Mouse (Mus musculus): ENCODE data around the gene Cyba. TPM values are rescaled to one million over a fixed set of nuclear protein-coding genes. Genes with fewer than 3 reads are reported as not detected.

The Cyba gene
- polyA plus RNA-seq, 1 experiment from 2014 or later, result 320 TPM

DNA sequence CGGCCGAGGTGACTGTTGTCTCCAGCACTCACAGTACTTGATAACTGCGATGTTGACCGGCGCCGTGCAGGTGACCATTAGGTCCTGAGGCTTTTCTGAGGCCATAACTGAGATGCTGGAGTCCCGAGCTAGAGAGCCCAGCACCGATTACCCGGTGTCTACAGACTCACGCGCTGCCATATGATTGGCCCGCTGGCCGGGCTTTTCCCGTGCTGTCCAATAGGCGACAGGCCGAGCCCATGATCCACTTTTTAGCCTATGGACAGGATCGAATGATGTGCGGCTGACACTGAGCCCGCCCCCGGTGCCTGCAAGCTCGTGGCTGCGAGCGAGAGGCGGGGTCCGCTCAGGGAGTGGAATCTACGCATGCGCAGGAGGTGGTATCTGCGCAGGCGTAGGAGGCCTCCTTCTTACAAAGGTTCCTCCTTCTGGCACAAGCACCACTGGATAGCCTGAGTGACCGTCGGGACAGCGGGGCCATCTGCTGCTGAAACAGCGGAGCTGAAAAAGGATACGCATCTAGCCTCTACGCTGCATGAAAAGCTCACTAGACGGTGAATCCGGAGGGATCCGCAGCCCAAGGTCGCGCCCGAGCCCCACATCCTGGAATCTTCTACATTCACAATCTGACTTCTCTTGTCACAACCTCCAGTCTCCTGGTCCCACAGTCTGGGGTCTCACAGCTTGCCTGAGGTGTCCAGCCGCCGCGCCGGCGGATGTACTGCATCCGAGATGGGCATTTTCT, 10.7 kb upstream of the Cyba start, which contains the start of gene Mvd:
TSS of gene Mvd (minus strand) at position 161 of the 745 bp plus-strand sequence.
- H3K4me2 ChIP-seq, result peak within 1 kb of the TSS; percentile 91
- peak within 1 kb of the TSS; percentile 99 for H3K27ac ChIP-seq
- ATAC-seq (replicated peaks; ENCODE audit: low FRiP score), result peak; percentile 98
- no peaks in the 10 kb centered on the region for H3K9me3 ChIP-seq (replicated peaks)
- peak within 1 kb of the TSS; percentile 63 for H3K4me3 ChIP-seq (replicated peaks)
- peaks cover 11% of the 10 kb centered on the region for H3K36me3 ChIP-seq
- under 1% methylated on average over 47 of the region's 47 CpGs for WGBS
- H3K27me3 ChIP-seq, result no peaks in the 10 kb centered on the region
- peaks cover 34% of the 10 kb centered on the region for H3K4me1 ChIP-seq
- H3K9ac ChIP-seq, result peak within 1 kb of the TSS; percentile 73

DNA sequence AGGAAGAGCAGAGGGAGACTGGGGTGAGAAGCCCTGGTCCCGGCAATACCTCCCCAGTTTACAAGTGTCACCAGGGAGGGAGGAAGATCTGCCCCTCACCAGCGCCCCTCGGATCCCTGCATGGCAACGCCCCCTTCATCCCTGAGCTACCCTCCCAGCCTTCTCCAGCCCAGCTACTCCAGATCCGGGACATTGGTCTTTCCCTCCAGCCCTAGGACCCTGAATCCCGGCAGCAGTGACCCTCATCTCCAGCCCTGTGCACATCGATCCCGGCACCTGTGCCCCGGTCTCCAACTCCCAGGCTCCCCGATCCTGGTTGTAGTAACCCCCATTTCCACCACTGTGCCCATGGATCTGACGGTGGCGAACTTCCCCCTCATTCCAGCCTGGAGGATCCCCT, 10.1 kb upstream of the Cyba start:
- peak overlapping the region; percentile 63 for H3K4me3 ChIP-seq (replicated peaks)
- peak overlapping the region; percentile 91 for H3K4me2 ChIP-seq
- H3K27ac ChIP-seq, result peak overlapping the region; percentile 80
- peak; percentile 2 for ATAC-seq (replicated peaks; ENCODE audit: low FRiP score)
- no peaks in the 10 kb centered on the region for H3K27me3 ChIP-seq
- peak overlapping the region; percentile 65 for H3K9ac ChIP-seq
- no peaks in the 10 kb centered on the region for H3K9me3 ChIP-seq (replicated peaks)
- H3K4me1 ChIP-seq, result peaks cover 40% of the 10 kb centered on the region
- 1% methylated on average over 12 of the region's 12 CpGs for WGBS
- peaks cover 17% of the 10 kb centered on the region for H3K36me3 ChIP-seq

DNA sequence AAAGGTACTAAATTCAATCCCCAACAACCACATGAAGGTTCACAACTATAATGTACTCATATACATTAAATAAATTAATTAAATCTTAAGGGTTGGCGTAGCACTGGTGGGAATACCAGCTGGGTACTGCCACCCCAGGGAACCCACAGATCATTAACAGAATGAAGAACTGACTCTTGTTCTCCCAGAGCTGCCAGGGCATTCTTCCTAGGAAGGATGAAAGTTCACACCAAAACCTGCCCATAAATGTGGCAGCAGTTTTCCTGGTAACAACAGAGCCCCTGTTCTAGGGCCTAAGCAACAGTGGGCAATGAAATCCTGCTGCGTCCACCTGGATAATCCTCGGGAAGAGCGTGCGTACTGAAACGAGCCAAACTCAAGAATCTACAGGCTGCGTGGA, 9.6 kb upstream of the Cyba start:
- no peak for ATAC-seq (replicated peaks; ENCODE audit: low FRiP score)
- WGBS, result 24% methylated on average over 7 of the region's 7 CpGs

GRCm38 (mm10) chr8:122441326-122441725, 8.6 kb upstream of the Cyba start:
- H3K4me1 ChIP-seq, result peaks cover 51% of the 10 kb centered on the region
- H3K4me3 ChIP-seq (replicated peaks), result no peak overlapping the region
- no peaks in the 10 kb centered on the region for H3K27me3 ChIP-seq
- peaks cover 32% of the 10 kb centered on the region for H3K36me3 ChIP-seq
- ATAC-seq (replicated peaks; ENCODE audit: low FRiP score), result no peak
- H3K9ac ChIP-seq, result no peak overlapping the region
- WGBS, result 81% methylated on average over 1 of the region's 1 CpGs
- no peak overlapping the region for H3K27ac ChIP-seq
- H3K4me2 ChIP-seq, result no peak overlapping the region
- H3K9me3 ChIP-seq (replicated peaks), result no peaks in the 10 kb centered on the region

More for the DNA sequence above, 9.6 kb upstream of the Cyba start:
- peak overlapping the region; percentile 65 for H3K9ac ChIP-seq
- peaks cover 21% of the 10 kb centered on the region for H3K36me3 ChIP-seq
- no peaks in the 10 kb centered on the region for H3K9me3 ChIP-seq (replicated peaks)
- peaks cover 44% of the 10 kb centered on the region for H3K4me1 ChIP-seq
- peak overlapping the region; percentile 91 for H3K4me2 ChIP-seq
- H3K4me3 ChIP-seq (replicated peaks), result peak overlapping the region; percentile 63
- no peaks in the 10 kb centered on the region for H3K27me3 ChIP-seq
- H3K27ac ChIP-seq, result peak overlapping the region; percentile 80; the same call in 1 of the 2 replicates

DNA sequence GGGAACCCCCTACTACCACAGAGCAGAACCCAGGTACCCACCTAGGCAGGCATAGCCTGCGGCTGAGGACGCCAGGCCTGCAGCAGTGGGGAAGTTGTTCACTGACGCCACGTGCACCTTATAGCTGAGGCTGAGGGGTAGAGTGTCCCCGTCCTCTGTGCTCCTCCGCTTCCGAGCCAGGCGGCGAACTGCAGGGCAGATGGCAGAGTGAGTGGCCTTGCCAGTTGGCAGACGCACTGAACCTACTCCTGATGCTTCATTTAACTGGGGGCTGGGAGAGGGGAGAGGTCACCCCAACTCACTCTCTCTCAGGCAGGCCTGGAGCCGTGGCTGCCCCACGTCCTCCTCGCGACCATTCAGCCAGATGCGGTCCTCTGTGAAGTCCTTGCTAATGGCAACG, 6.6 kb upstream of the Cyba start:
- WGBS, result 94% methylated on average over 16 of the region's 16 CpGs
- Histone ChIP-seq H3K4me3 (replicated peaks) (no peak overlapping the region), H3K9me3 (replicated peaks) (no peaks in the 10 kb centered on the region), H3K36me3 (peaks cover 50% of the 10 kb centered on the region), H3K4me1 (peaks cover 35% of the 10 kb centered on the region), H3K27ac (no peak overlapping the region), H3K27me3 (no peaks in the 10 kb centered on the region), H3K9ac (no peak overlapping the region), H3K4me2 (no peak overlapping the region)
- no peak for ATAC-seq (replicated peaks; ENCODE audit: low FRiP score)

DNA sequence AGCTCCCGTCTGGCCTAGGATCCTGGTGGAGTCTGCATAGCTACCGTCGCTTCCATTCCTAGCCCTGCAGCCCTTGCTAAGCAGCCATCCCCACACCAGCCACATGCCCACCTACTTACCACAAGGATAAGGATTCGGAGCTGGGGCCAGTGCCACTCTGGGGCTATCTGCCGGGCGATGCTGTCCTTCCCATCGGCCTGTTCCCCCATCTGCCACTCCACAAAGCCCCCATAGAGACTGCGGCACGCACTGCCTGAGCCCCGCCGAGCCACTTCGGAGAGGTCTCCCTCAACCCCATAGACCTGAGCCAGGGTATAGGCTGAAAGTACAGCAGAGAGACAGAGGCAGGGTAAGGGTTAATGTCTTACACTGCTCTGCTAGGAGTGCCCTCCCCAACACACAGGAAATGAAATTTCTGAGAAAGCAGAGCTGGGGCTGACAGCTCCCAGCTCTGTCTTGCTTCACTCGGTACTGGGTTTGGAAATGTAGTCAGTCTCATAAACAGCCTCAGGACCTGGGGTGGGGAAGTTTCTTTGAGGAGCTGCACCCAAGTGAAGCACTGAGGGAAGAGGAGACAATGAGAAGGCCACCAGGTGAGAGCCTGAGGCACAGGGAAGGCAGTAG, 5.1 kb upstream of the Cyba start:
- no peaks in the 10 kb centered on the region for H3K9me3 ChIP-seq (replicated peaks)
- no peak for ATAC-seq (replicated peaks; ENCODE audit: low FRiP score)
- peak overlapping the region; percentile 30 for H3K4me2 ChIP-seq
- H3K27me3 ChIP-seq, result no peaks in the 10 kb centered on the region
- WGBS, result 85% methylated on average over 13 of the region's 13 CpGs
- H3K4me1 ChIP-seq, result peaks cover 39% of the 10 kb centered on the region
- H3K9ac ChIP-seq, result 0 out of 2 replicates have a peak overlapping the region, but pooled peaks have one; percentile 4
- peak overlapping the region; percentile 71 for H3K27ac ChIP-seq
- no peak overlapping the region for H3K4me3 ChIP-seq (replicated peaks)
- H3K36me3 ChIP-seq, result peaks cover 57% of the 10 kb centered on the region

DNA sequence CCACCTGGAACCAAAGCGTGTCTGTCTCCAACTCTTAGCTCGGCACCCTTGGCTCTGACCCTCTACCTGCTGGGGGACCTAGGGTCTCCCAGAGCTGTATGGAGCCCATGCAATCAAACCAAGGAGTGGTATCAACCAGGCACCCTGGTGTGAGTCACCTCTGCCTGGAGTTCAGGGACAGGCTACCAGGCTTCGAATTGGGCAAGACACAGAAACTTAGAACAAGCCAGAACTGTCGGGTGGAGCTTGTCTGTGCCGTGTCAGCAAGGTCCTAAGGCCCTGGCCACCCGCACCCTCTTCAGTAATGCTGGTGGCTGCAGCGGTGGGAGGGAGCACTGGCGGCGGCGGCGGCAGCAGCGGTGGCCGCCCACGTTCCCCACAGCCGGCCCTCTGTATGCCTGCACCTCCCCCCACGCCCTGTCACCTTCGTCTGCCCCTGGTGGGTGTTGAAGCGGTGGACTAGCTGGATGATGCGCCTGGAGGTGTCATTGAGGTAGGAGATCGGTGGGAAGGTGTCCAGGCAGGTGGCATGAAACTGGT, 3.9 kb upstream of the Cyba start:
- Histone ChIP-seq H3K4me3 (replicated peaks) (no peak overlapping the region), H3K4me2 (no peak overlapping the region), H3K4me1 (peaks cover 39% of the 10 kb centered on the region), H3K27ac (no peak overlapping the region), H3K27me3 (no peaks in the 10 kb centered on the region), H3K9ac (no peak overlapping the region), H3K9me3 (replicated peaks) (no peaks in the 10 kb centered on the region), H3K36me3 (peaks cover 57% of the 10 kb centered on the region)
- WGBS, result 82% methylated on average over 20 of the region's 20 CpGs
- ATAC-seq (replicated peaks; ENCODE audit: low FRiP score), result no peak

DNA sequence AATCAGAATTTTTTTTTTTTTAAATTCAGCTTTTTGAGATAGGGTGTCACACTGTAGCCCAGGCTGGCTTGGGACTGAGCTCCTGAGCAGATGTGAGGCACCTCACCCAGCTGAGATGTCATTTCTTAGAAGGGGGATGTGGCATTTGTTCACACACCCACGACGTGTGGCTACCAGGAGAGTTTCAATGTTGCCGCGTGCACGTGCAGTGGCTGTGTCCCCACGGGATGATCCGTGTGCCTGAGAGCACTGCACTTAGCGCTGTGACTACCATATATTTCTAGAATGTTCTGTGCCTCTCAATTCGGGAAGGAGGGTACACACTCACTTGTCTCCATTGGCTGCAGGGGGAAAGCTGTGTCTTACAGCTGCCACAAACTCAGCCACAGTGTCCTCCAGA, 3.4 kb upstream of the Cyba start:
- no peaks in the 10 kb centered on the region for H3K9me3 ChIP-seq (replicated peaks)
- 93% methylated on average over 9 of the region's 9 CpGs for WGBS
- H3K4me1 ChIP-seq, result peaks cover 44% of the 10 kb centered on the region
- no peak overlapping the region for H3K4me2 ChIP-seq
- no peak overlapping the region for H3K27ac ChIP-seq
- H3K27me3 ChIP-seq, result no peaks in the 10 kb centered on the region
- no peak overlapping the region for H3K4me3 ChIP-seq (replicated peaks)
- H3K9ac ChIP-seq, result no peak overlapping the region
- ATAC-seq (replicated peaks; ENCODE audit: low FRiP score), result no peak
- H3K36me3 ChIP-seq, result peaks cover 57% of the 10 kb centered on the region

- no peak overlapping the region for H3K4me2 ChIP-seq
- no peaks in the 10 kb centered on the region for H3K9me3 ChIP-seq (replicated peaks)
- no peak for ATAC-seq (replicated peaks; ENCODE audit: low FRiP score)
- H3K27me3 ChIP-seq, result no peaks in the 10 kb centered on the region
- no peak overlapping the region for H3K27ac ChIP-seq
- 94% methylated on average over 6 of the region's 6 CpGs for whole genome bisulfite sequencing
- H3K36me3 ChIP-seq, result peaks cover 57% of the 10 kb centered on the region
- H3K4me1 ChIP-seq, result peaks cover 51% of the 10 kb centered on the region
- no peak overlapping the region for H3K9ac ChIP-seq
- no peak overlapping the region for H3K4me3 ChIP-seq (replicated peaks)
These were observed 2.6 kb upstream of the Cyba start for GRCm38 (mm10) chr8:122435375-122435774.

GRCm38 (mm10) chr8:122433269-122433905, 657 bp upstream of the Cyba start:
- Histone ChIP-seq H3K36me3 (peaks cover 45% of the 10 kb centered on the region), H3K4me1 (peaks cover 57% of the 10 kb centered on the region), H3K27ac (peak overlapping the region; percentile 71), H3K4me3 (replicated peaks) (peak overlapping the region; percentile 57), H3K4me2 (peak overlapping the region; percentile 77), H3K9ac (0 out of 2 replicates have a peak overlapping the region, but pooled peaks have one; percentile 53), H3K9me3 (replicated peaks) (no peaks in the 10 kb centered on the region), H3K27me3 (no peaks in the 10 kb centered on the region)
- WGBS, result 62% methylated on average over 11 of the region's 11 CpGs
- peak; percentile 37; the same call in 1 of the 2 replicates for ATAC-seq (replicated peaks; ENCODE audit: low FRiP score)

GRCm38 (mm10) chr8:122431694-122432442, 862 bp downstream of the Cyba start:
- Histone ChIP-seq H3K36me3 (peaks cover 30% of the 10 kb centered on the region), H3K27ac (peak overlapping the region; percentile 71), H3K4me2 (peak overlapping the region; percentile 77), H3K27me3 (no peaks in the 10 kb centered on the region), H3K9ac (peak overlapping the region; percentile 53), H3K9me3 (replicated peaks) (no peaks in the 10 kb centered on the region), H3K4me1 (peaks cover 42% of the 10 kb centered on the region), H3K4me3 (replicated peaks) (peak overlapping the region; percentile 57)
- peak; percentile 31 for ATAC-seq (replicated peaks; ENCODE audit: low FRiP score)
- WGBS, result 28% methylated on average over 18 of the region's 18 CpGs
